Mouse (Mus musculus): Measurements from ENCODE around the gene Cenpb. TPM values are rescaled to one million over a fixed set of nuclear protein-coding genes. Genes with fewer than 3 reads are reported as not detected.

Gene Cenpb
- polyA plus RNA-seq, 1 experiment from 2014 or later: 9.7 TPM

GRCm38 (mm10) chr2:131175945-131176309 lies 3.9 kb downstream of the Cenpb start:
- Histone ChIP-seq H3K4me3 (ENCODE audit: low read depth, low read length) (no peak overlapping the region), H3K27ac (ENCODE audit: low read depth, low read length) (no peak overlapping the region), H3K4me1 (ENCODE audit: control insufficient read depth, insufficient read depth, low read length) (peaks cover 36% of the 10 kb centered on the region), H3K9ac (ENCODE audit: low read length) (no peak overlapping the region), H3K27me3 (replicated peaks; ENCODE audit: control insufficient read depth, insufficient read depth, low read length) (peaks cover 12% of the 10 kb centered on the region), H3K36me3 (ENCODE audit: control insufficient read depth, insufficient read depth, low read length) (peaks cover 14% of the 10 kb centered on the region), H3K9me3 (replicated peaks; ENCODE audit: control insufficient read depth, low read length) (no peaks in the 10 kb centered on the region), H3K4me2 (ENCODE audit: low read length) (no peak overlapping the region)
- DNase-seq (ENCODE audit: low spot score): no peak
- WGBS: 88% methylated on average over 1 of the region's 1 CpGs
- no peak for ATAC-seq

GRCm38 (mm10) chr2:131175286-131175944 lies 4.5 kb downstream of the Cenpb start:
- Histone ChIP-seq H3K27me3 (replicated peaks; ENCODE audit: control insufficient read depth, insufficient read depth, low read length) (peaks cover 12% of the 10 kb centered on the region), H3K4me2 (ENCODE audit: low read length) (no peak overlapping the region)

GRCm38 (mm10) chr2:131174700-131175099 lies 5.2 kb downstream of the Cenpb start:
- peaks cover 12% of the 10 kb centered on the region for H3K27me3 ChIP-seq (replicated peaks; ENCODE audit: control insufficient read depth, insufficient read depth, low read length)
- no peak overlapping the region for H3K27ac ChIP-seq (ENCODE audit: low read depth, low read length)
- DNase-seq (ENCODE audit: low spot score): peak; percentile 96
- H3K9me3 ChIP-seq (replicated peaks; ENCODE audit: control insufficient read depth, low read length): no peaks in the 10 kb centered on the region
- H3K36me3 ChIP-seq (ENCODE audit: control insufficient read depth, insufficient read depth, low read length): peaks cover 17% of the 10 kb centered on the region
- 8% methylated on average over 11 of the region's 11 CpGs for WGBS
- H3K4me1 ChIP-seq (ENCODE audit: control insufficient read depth, insufficient read depth, low read length): peaks cover 36% of the 10 kb centered on the region
- peak overlapping the region; percentile 35 for H3K4me3 ChIP-seq (ENCODE audit: low read depth, low read length)
- peak; percentile 69 for ATAC-seq
- peak overlapping the region; percentile 75 for H3K4me2 ChIP-seq (ENCODE audit: low read length)
- 0 out of 2 replicates have a peak overlapping the region, but pooled peaks have one; percentile 17 for H3K9ac ChIP-seq (ENCODE audit: low read length)

More at GRCm38 (mm10) chr2:131175286-131175944, 4.5 kb downstream of the Cenpb start:
- DNase-seq (ENCODE audit: low spot score): no peak
- no peak for ATAC-seq
- Histone ChIP-seq H3K27ac (ENCODE audit: low read depth, low read length) (no peak overlapping the region), H3K4me1 (ENCODE audit: control insufficient read depth, insufficient read depth, low read length) (peaks cover 36% of the 10 kb centered on the region), H3K9ac (ENCODE audit: low read length) (no peak overlapping the region), H3K36me3 (ENCODE audit: control insufficient read depth, insufficient read depth, low read length) (peaks cover 17% of the 10 kb centered on the region), H3K9me3 (replicated peaks; ENCODE audit: control insufficient read depth, low read length) (no peaks in the 10 kb centered on the region), H3K4me3 (ENCODE audit: low read depth, low read length) (no peak overlapping the region)
- WGBS: 69% methylated on average over 3 of the region's 3 CpGs

GRCm38 (mm10) chr2:131172322-131172721 lies 7.5 kb downstream of the Cenpb start:
- Histone ChIP-seq H3K4me2 (ENCODE audit: low read length) (no peak overlapping the region), H3K4me3 (ENCODE audit: low read depth, low read length) (no peak overlapping the region), H3K27me3 (replicated peaks; ENCODE audit: control insufficient read depth, insufficient read depth, low read length) (peaks cover 12% of the 10 kb centered on the region), H3K36me3 (ENCODE audit: control insufficient read depth, insufficient read depth, low read length) (peaks cover 17% of the 10 kb centered on the region), H3K4me1 (ENCODE audit: control insufficient read depth, insufficient read depth, low read length) (peaks cover 23% of the 10 kb centered on the region), H3K9ac (ENCODE audit: low read length) (no peak overlapping the region), H3K27ac (ENCODE audit: low read depth, low read length) (no peak overlapping the region), H3K9me3 (replicated peaks; ENCODE audit: control insufficient read depth, low read length) (no peaks in the 10 kb centered on the region)
- ATAC-seq (no peak), DNase-seq (ENCODE audit: low spot score) (no peak)
- 46% methylated on average over 9 of the region's 9 CpGs for WGBS

- peaks cover 9% of the 10 kb centered on the region for H3K36me3 ChIP-seq (ENCODE audit: control insufficient read depth, insufficient read depth, low read length)
- no peak overlapping the region; the same call in 1 of the 2 replicates for H3K9ac ChIP-seq (ENCODE audit: low read length)
- no peak for ATAC-seq
- WGBS: 10% methylated on average over 43 of the region's 43 CpGs
- H3K27ac ChIP-seq (ENCODE audit: low read depth, low read length): no peak overlapping the region
- no peak for DNase-seq (ENCODE audit: low spot score)
- no peak overlapping the region for H3K4me2 ChIP-seq (ENCODE audit: low read length)
- no peak overlapping the region for H3K4me3 ChIP-seq (ENCODE audit: low read depth, low read length)
- no peaks in the 10 kb centered on the region for H3K9me3 ChIP-seq (replicated peaks; ENCODE audit: control insufficient read depth, low read length)
- H3K27me3 ChIP-seq (replicated peaks; ENCODE audit: control insufficient read depth, insufficient read depth, low read length): peaks cover 12% of the 10 kb centered on the region
- peaks cover 15% of the 10 kb centered on the region for H3K4me1 ChIP-seq (ENCODE audit: control insufficient read depth, insufficient read depth, low read length)
Observed at GRCm38 (mm10) chr2:131171401-131172104, 8.3 kb downstream of the Cenpb start.

- no peak overlapping the region; the same call in 1 of the 2 replicates for H3K9ac ChIP-seq (ENCODE audit: low read length)
- H3K27me3 ChIP-seq (replicated peaks; ENCODE audit: control insufficient read depth, insufficient read depth, low read length): peaks cover 12% of the 10 kb centered on the region
- H3K4me1 ChIP-seq (ENCODE audit: control insufficient read depth, insufficient read depth, low read length): peaks cover 12% of the 10 kb centered on the region; the same call in 1 of the 2 replicates
- WGBS: 27% methylated on average over 9 of the region's 9 CpGs
- DNase-seq (ENCODE audit: low spot score) (no peak), ATAC-seq (no peak)
- H3K4me2 ChIP-seq (ENCODE audit: low read length): no peak overlapping the region
- no peak overlapping the region for H3K4me3 ChIP-seq (ENCODE audit: low read depth, low read length)
- no peak overlapping the region for H3K27ac ChIP-seq (ENCODE audit: low read depth, low read length)
- H3K36me3 ChIP-seq (ENCODE audit: control insufficient read depth, insufficient read depth, low read length): peaks cover 7% of the 10 kb centered on the region; the same call in 1 of the 2 replicates
- H3K9me3 ChIP-seq (replicated peaks; ENCODE audit: control insufficient read depth, low read length): no peaks in the 10 kb centered on the region
Observed at GRCm38 (mm10) chr2:131170936-131171335, 8.9 kb downstream of the Cenpb start.

GRCm38 (mm10) chr2:131168914-131169313 lies 11.0 kb downstream of the Cenpb start:
- Histone ChIP-seq H3K4me3 (ENCODE audit: low read depth, low read length) (no peak overlapping the region), H3K9ac (ENCODE audit: low read length) (no peak overlapping the region), H3K4me1 (ENCODE audit: control insufficient read depth, insufficient read depth, low read length) (peaks cover 1% of the 10 kb centered on the region; the same call in 1 of the 2 replicates), H3K27ac (ENCODE audit: low read depth, low read length) (no peak overlapping the region), H3K9me3 (replicated peaks; ENCODE audit: control insufficient read depth, low read length) (no peaks in the 10 kb centered on the region), H3K36me3 (ENCODE audit: control insufficient read depth, insufficient read depth, low read length) (peaks cover 6% of the 10 kb centered on the region; the same call in 1 of the 2 replicates), H3K27me3 (replicated peaks; ENCODE audit: control insufficient read depth, insufficient read depth, low read length) (peaks cover 12% of the 10 kb centered on the region), H3K4me2 (ENCODE audit: low read length) (no peak overlapping the region)
- ATAC-seq (no peak), DNase-seq (ENCODE audit: low spot score) (peak; percentile 29)
- 69% methylated on average over 1 of the region's 1 CpGs for WGBS

GRCm38 (mm10) chr2:131167984-131168383 lies 11.9 kb downstream of the Cenpb start:
- Histone ChIP-seq H3K4me2 (ENCODE audit: low read length) (no peak overlapping the region), H3K9me3 (replicated peaks; ENCODE audit: control insufficient read depth, low read length) (no peaks in the 10 kb centered on the region), H3K4me1 (ENCODE audit: control insufficient read depth, insufficient read depth, low read length) (no peaks in the 10 kb centered on the region), H3K9ac (ENCODE audit: low read length) (no peak overlapping the region), H3K4me3 (ENCODE audit: low read depth, low read length) (no peak overlapping the region), H3K27me3 (replicated peaks; ENCODE audit: control insufficient read depth, insufficient read depth, low read length) (peaks cover 12% of the 10 kb centered on the region), H3K36me3 (ENCODE audit: control insufficient read depth, insufficient read depth, low read length) (peaks cover 6% of the 10 kb centered on the region; the same call in 1 of the 2 replicates), H3K27ac (ENCODE audit: low read depth, low read length) (no peak overlapping the region)
- DNase-seq (ENCODE audit: low spot score) (no peak), ATAC-seq (no peak)
- WGBS: 83% methylated on average over 6 of the region's 6 CpGs

GRCm38 (mm10) chr2:131166172-131166571 lies 13.7 kb downstream of the Cenpb start:
- no peak overlapping the region for H3K27ac ChIP-seq (ENCODE audit: low read depth, low read length)
- no peak for ATAC-seq
- H3K4me3 ChIP-seq (ENCODE audit: low read depth, low read length): no peak overlapping the region
- no peaks in the 10 kb centered on the region for H3K27me3 ChIP-seq (replicated peaks; ENCODE audit: control insufficient read depth, insufficient read depth, low read length)
- no peak overlapping the region for H3K4me2 ChIP-seq (ENCODE audit: low read length)
- H3K9ac ChIP-seq (ENCODE audit: low read length): no peak overlapping the region
- WGBS: 86% methylated on average over 2 of the region's 2 CpGs
- H3K4me1 ChIP-seq (ENCODE audit: control insufficient read depth, insufficient read depth, low read length): no peaks in the 10 kb centered on the region
- no peak for DNase-seq (ENCODE audit: low spot score)
- no peaks in the 10 kb centered on the region for H3K9me3 ChIP-seq (replicated peaks; ENCODE audit: control insufficient read depth, low read length)
- peaks cover 3% of the 10 kb centered on the region; the same call in 1 of the 2 replicates for H3K36me3 ChIP-seq (ENCODE audit: control insufficient read depth, insufficient read depth, low read length)
